Mouse (Mus musculus) heart, embryonic 16.5 days (tissue): ENCODE measurements around the gene Setd2. TPM values are rescaled to one million over a fixed set of nuclear protein-coding genes. Genes with fewer than 3 reads are reported as not detected.

Source experiments
- ATAC-seq: fragments of 200-750 bp; cut with Nextera tagmentation; replicated peaks from 2 replicates; pipeline ENCODE4 v1.8.0; 2017; ENCODE audit warnings: moderate number of reproducible peaks; ENCODE audit not compliant: insufficient read depth, low FRiP score; ENCODE audit errors: extremely low read depth
- H3K27ac ChIP-seq: fragments of 300-500 bp; sonication (generic); 2 replicates; pipeline ENCODE4 v1.5.1; 2014; ENCODE audit warnings: mild to moderate bottlenecking, low read length, control low read depth, moderate library complexity
- H3K27me3 ChIP-seq: fragments of 300-500 bp; sonication (generic); 2 replicates; pipeline ENCODE4 v1.6.1; 2014; ENCODE audit warnings: low read length, mixed read lengths; ENCODE audit not compliant: control insufficient read depth, insufficient read depth
- H3K36me3 ChIP-seq: fragments of 300-500 bp; sonication (generic); 2 replicates; pipeline ENCODE4 v1.6.1; 2014; ENCODE audit not compliant: control insufficient read depth, insufficient read depth
- H3K4me1 ChIP-seq: fragments of 300-500 bp; sonication (generic); 2 replicates; pipeline ENCODE4 v1.6.1; 2014; ENCODE audit warnings: low read length, mixed read lengths; ENCODE audit not compliant: control insufficient read depth, insufficient read depth
- H3K4me2 ChIP-seq: fragments of 300-500 bp; sonication (generic); 2 replicates; pipeline ENCODE4 v1.6.1; 2014; ENCODE audit warnings: low read depth, mild to moderate bottlenecking, control low read depth, low read length
- H3K4me3 ChIP-seq: fragments of 300-500 bp; sonication (generic); 2 replicates; pipeline ENCODE4 v1.5.1; 2014; ENCODE audit warnings: mild to moderate bottlenecking, control low read depth, low read length
- H3K9ac ChIP-seq: fragments of 300-500 bp; sonication (generic); 2 replicates; pipeline ENCODE4 v1.6.1; 2014; ENCODE audit warnings: low read length, control low read depth
- H3K9me3 ChIP-seq: fragments of 300-500 bp; sonication (generic); replicated peaks from 2 replicates; pipeline ENCODE4 v1.6.1; 2016; ENCODE audit warnings: low read length; ENCODE audit not compliant: control insufficient read depth
- WGBS: fragments of 180-500 bp; shearing (Covaris S2); extraction: QIAGEN DNeasy Blood & Tissue Kit; methylation state at CpG from one replicate; pipeline ENCODE4 v1.1.7; 2014; 5-methylcytosine and 5-hydroxymethylcytosine counted together
- polyA plus RNA-seq: library from polyadenylated mRNA; unstranded; fragments of >200 nt; fragmentation: Nextera tagmentation; extraction: Ambion mirVana; gene quantifications from 2 replicates; pipeline ENCODE4 v1.2.1, GENCODE M21; 2015

The Setd2 gene
- polyA plus RNA-seq, 1 experiment from 2014 or later, result 21.8 TPM

DNA sequence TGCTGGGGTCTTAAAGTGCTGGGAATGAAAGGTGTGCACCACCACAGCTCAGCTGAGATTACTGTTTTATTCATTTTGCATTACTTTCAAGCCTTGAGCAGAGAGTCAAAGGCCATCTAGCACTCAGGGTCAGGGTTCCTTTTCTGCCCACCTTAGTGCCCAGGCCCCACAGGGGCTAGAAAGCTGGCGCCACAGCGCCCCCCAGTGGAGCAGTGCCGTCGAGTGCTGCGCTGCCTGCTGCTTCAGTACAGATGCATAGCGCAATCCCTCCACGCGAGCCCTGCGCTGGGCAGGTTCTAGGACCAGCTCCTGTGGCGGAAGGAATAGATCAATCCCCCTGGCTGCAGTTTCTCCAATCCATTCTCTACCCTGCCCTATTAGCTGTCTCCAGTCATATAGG lies 98.8 kb downstream of the Setd2 start:
- ATAC-seq, result peak; percentile 59; the same call in 1 of the 2 replicates
- 28% methylated on average over 10 of the region's 10 CpGs for WGBS
- H3K4me3 ChIP-seq, result no peak overlapping the region
- H3K4me2 ChIP-seq, result no peak overlapping the region
- H3K4me1 ChIP-seq, result no peaks in the 10 kb centered on the region; the same call in 1 of the 2 replicates
- H3K27me3 ChIP-seq, result no peaks in the 10 kb centered on the region; the same call in 1 of the 2 replicates
- H3K36me3 ChIP-seq, result peaks cover 13% of the 10 kb centered on the region
- no peak overlapping the region for H3K27ac ChIP-seq
- H3K9me3 ChIP-seq, result no peaks in the 10 kb centered on the region
- H3K9ac ChIP-seq, result no peak overlapping the region

- WGBS, result 34% methylated on average over 30 of the region's 30 CpGs
- Histone ChIP-seq H3K4me3 (0 out of 2 replicates have a peak overlapping the region, but pooled peaks have one; percentile 4), H3K4me2 (peak overlapping the region; percentile 29), H3K9me3 (no peaks in the 10 kb centered on the region), H3K4me1 (no peaks in the 10 kb centered on the region; the same call in 1 of the 2 replicates), H3K27me3 (no peaks in the 10 kb centered on the region; the same call in 1 of the 2 replicates), H3K36me3 (peaks cover 13% of the 10 kb centered on the region), H3K9ac (no peak overlapping the region), H3K27ac (no peak overlapping the region)
- ATAC-seq, result no peak
Observed at GRCm38 (mm10) chr9:110631651-110632275, 99.4 kb downstream of the Setd2 start.

DNA sequence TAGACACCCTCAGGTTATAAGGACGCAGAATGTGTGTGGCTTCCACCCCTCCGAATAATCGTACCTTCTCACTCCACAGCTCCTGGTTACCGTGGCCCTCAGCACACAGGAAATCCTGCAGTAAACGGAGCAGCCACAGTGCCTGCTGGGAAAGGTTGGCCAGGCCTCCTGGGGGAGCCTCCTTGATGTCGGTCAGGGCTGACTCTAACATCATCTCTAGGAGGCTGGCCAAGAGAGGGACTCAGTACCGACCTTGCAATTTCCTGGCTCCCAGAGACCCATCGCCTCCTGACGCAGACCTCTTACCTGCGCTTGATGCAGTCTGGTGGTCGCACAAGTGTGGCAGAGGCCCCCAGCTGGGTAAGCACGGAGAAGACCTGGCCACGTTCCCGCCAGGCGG lies 100.3 kb downstream of the Setd2 start:
- no peaks in the 10 kb centered on the region; the same call in 1 of the 2 replicates for H3K27me3 ChIP-seq
- no peak overlapping the region for H3K9ac ChIP-seq
- H3K4me2 ChIP-seq, result no peak overlapping the region
- no peaks in the 10 kb centered on the region; the same call in 1 of the 2 replicates for H3K4me1 ChIP-seq
- no peak for ATAC-seq
- H3K4me3 ChIP-seq, result no peak overlapping the region
- H3K27ac ChIP-seq, result no peak overlapping the region
- no peaks in the 10 kb centered on the region for H3K9me3 ChIP-seq
- 85% methylated on average over 15 of the region's 15 CpGs for WGBS
- H3K36me3 ChIP-seq, result peaks cover 15% of the 10 kb centered on the region

- Histone ChIP-seq H3K4me1 (no peaks in the 10 kb centered on the region; the same call in 1 of the 2 replicates), H3K4me3 (no peak overlapping the region), H3K27me3 (no peaks in the 10 kb centered on the region; the same call in 1 of the 2 replicates), H3K9ac (no peak overlapping the region), H3K4me2 (no peak overlapping the region), H3K27ac (no peak overlapping the region), H3K36me3 (peaks cover 21% of the 10 kb centered on the region), H3K9me3 (no peaks in the 10 kb centered on the region)
- 70% methylated on average over 17 of the region's 17 CpGs for WGBS
- ATAC-seq, result no peak
Observed at GRCm38 (mm10) chr9:110633882-110634281, 101.5 kb downstream of the Setd2 start.

GRCm38 (mm10) chr9:110635225-110635624 lies 102.8 kb downstream of the Setd2 start:
- 0 out of 2 replicates have a peak, but pooled peaks have one; percentile 25 for ATAC-seq
- Histone ChIP-seq H3K9ac (no peak overlapping the region), H3K27me3 (no peaks in the 10 kb centered on the region; the same call in 1 of the 2 replicates)

DNA sequence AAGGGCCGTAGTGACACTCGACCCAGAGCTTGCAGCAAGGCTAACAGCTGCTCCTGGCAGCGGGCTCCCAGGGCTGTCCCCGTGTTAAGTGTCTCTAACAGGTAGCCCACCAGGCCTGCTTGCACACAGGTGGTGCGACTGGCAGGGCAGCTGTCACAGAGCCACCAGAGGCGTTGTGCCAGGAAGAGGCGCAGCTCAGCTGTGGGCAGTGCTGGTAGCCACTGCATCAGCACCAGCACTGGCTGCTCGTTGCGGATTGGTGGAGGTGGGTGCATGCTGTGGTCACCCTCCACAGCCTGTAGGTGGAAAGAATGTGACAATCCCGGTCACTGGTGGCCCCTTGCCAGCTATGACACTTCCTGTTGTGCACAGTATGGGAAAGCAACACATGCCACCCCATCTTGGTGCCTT lies 106.2 kb downstream of the Setd2 start:
- Histone ChIP-seq H3K4me1 (no peaks in the 10 kb centered on the region), H3K9ac (no peak overlapping the region), H3K9me3 (no peaks in the 10 kb centered on the region), H3K36me3 (peaks cover 12% of the 10 kb centered on the region), H3K27ac (no peak overlapping the region), H3K27me3 (no peaks in the 10 kb centered on the region; the same call in 1 of the 2 replicates), H3K4me2 (no peak overlapping the region), H3K4me3 (no peak overlapping the region)
- WGBS, result 73% methylated on average over 10 of the region's 10 CpGs
- no peak for ATAC-seq

More at GRCm38 (mm10) chr9:110635225-110635624, 102.8 kb downstream of the Setd2 start:
- no peaks in the 10 kb centered on the region for H3K9me3 ChIP-seq
- WGBS, result 11% methylated on average over 19 of the region's 19 CpGs
- H3K4me1 ChIP-seq, result no peaks in the 10 kb centered on the region; the same call in 1 of the 2 replicates
- H3K4me3 ChIP-seq, result no peak overlapping the region
- H3K4me2 ChIP-seq, result no peak overlapping the region
- H3K27ac ChIP-seq, result no peak overlapping the region
- H3K36me3 ChIP-seq, result peaks cover 16% of the 10 kb centered on the region

DNA sequence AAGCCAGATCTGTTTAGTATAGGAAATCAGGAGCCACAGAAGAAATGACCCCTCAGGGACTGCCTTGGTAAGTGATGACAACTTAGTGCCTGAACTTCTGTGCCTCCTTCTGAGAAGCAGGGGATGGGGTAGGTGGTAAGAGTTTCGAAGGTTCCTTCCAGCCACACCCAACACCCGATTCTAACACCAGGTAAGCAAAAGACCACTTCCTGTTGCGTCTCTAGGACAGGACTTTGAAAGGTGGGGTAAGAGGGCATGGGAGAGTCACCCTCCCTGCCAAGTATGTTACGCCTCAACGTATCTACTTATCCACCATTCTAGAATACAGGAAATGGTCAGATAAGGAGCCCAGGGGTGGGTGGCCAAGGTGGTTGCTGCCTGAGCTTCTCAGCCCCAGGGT lies 108.6 kb downstream of the Setd2 start:
- H3K9ac ChIP-seq, result no peak overlapping the region
- no peaks in the 10 kb centered on the region for H3K27me3 ChIP-seq
- peaks cover 12% of the 10 kb centered on the region for H3K36me3 ChIP-seq
- no peak overlapping the region for H3K4me3 ChIP-seq
- ATAC-seq, result no peak
- H3K4me1 ChIP-seq, result peaks cover 4% of the 10 kb centered on the region
- 78% methylated on average over 5 of the region's 5 CpGs for WGBS
- H3K9me3 ChIP-seq, result no peaks in the 10 kb centered on the region
- H3K27ac ChIP-seq, result no peak overlapping the region
- no peak overlapping the region for H3K4me2 ChIP-seq

DNA sequence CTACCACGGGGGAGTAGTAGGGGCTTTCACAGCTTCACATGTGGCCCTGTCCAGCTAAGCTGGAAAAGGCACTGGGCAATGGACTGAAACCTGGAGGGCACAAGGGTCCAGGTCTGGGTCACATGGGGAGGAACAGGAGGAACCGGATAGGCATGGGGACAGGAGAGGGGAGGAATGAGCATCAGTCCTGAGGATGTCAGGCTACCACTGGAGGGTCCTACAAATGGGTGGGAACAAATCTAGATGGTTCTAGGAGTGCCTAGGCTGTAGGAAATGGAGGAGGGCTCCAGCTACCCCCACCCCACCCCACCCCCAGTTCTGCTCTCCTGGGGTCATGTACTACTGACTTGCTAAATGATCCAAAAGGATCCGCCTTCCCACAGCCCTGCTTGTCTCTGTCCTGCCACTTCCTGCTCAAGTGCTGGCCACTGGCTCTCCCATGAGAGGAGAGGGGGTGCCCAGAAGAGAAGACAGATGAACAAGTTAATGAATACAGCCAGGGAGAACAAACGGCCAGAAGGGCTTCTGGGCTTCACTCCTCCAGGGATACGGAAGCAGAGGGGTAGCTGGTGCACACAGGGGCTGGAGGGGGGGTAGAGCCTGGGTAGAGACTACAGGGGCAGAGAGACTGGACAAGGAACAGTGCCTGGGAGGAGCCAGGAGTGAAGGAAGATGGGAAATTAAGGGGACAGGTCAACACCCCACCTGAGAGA lies 110.6 kb downstream of the Setd2 start:
- Histone ChIP-seq H3K27me3 (no peaks in the 10 kb centered on the region), H3K4me1 (peaks cover 4% of the 10 kb centered on the region), H3K36me3 (peaks cover 7% of the 10 kb centered on the region), H3K9me3 (no peaks in the 10 kb centered on the region), H3K4me3 (no peak overlapping the region), H3K9ac (no peak overlapping the region), H3K27ac (no peak overlapping the region), H3K4me2 (no peak overlapping the region)
- 49% methylated on average over 5 of the region's 5 CpGs for WGBS
- no peak for ATAC-seq

DNA sequence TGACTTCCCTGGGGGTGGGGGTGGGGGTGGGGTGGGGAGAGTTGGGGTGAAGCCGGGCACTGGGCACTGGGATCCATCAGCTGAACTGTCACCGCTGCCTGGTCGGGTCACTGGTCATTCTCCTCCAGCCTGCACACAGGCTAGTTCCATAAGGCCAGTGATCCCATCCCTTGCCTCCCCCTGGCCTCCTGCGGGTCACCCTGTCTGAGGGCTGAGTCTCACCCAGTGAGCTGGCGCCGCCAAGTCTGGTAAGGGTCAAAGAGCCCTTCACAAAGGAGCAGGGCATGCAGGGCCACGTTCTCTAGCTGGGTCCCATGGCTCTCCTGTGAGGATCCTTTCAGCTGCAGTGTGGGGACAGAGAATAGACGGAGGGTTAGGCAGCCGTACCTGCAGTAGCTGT lies 111.4 kb downstream of the Setd2 start:
- ATAC-seq, result no peak
- WGBS, result 53% methylated on average over 9 of the region's 9 CpGs
- H3K27me3 ChIP-seq, result no peaks in the 10 kb centered on the region

More for the DNA sequence above, 111.4 kb downstream of the Setd2 start:
- Histone ChIP-seq H3K4me1 (peaks cover 4% of the 10 kb centered on the region), H3K36me3 (no peaks in the 10 kb centered on the region), H3K27ac (no peak overlapping the region), H3K4me3 (no peak overlapping the region), H3K9me3 (no peaks in the 10 kb centered on the region), H3K9ac (no peak overlapping the region), H3K4me2 (no peak overlapping the region)
